Mouse (Mus musculus) C2C12 (cell line): ENCODE results near the gene Jak3. TPM values are rescaled to one million over a fixed set of nuclear protein-coding genes. Genes with fewer than 3 reads are reported as not detected.
A peak's percentile ranks its signal among the peaks of the same experiment; 100 is the strongest.

Experiments used
- H3K27me3 ChIP-seq: one replicate; pipeline ENCODE4 v1.6.1; 2011; ENCODE audit not compliant: control insufficient read depth, insufficient read depth, insufficient read length
- H3K36me3 ChIP-seq: one replicate; pipeline ENCODE4 v1.6.1; 2011; ENCODE audit not compliant: control insufficient read depth, insufficient read depth
- H3K4me3 ChIP-seq: one replicate; pipeline ENCODE4 v1.5.1; 2011; ENCODE audit warnings: mild to moderate bottlenecking, control low read depth; ENCODE audit not compliant: poor library complexity, insufficient read depth, severe bottlenecking
- H3K79me2 ChIP-seq: one replicate; pipeline ENCODE4 v1.6.1; 2011; ENCODE audit not compliant: control insufficient read depth, insufficient read depth
- H3K79me3 ChIP-seq: one replicate; pipeline ENCODE4 v1.6.1; 2011; ENCODE audit warnings: low read depth, control low read depth
- H3ac ChIP-seq: one replicate; pipeline ENCODE3; 2011; ENCODE audit warnings: low read depth; ENCODE audit not compliant: control insufficient read depth, insufficient read length
- CEBPB ChIP-seq: IDR thresholded peaks from one replicate; pipeline ENCODE4 v1.6.1; 2011; ENCODE audit warnings: low read depth, mild to moderate bottlenecking, control low read depth, moderate library complexity
- CTCF ChIP-seq: IDR thresholded peaks from one replicate; pipeline ENCODE4 v1.5.1; 2011; ENCODE audit not compliant: control insufficient read depth, insufficient read depth, insufficient read length
- FOSL1 ChIP-seq: IDR thresholded peaks from one replicate; pipeline ENCODE4 v1.8.0; 2011; ENCODE audit warnings: mild to moderate bottlenecking, low read length; ENCODE audit not compliant: poor library complexity, insufficient read depth, severe bottlenecking
- MAX ChIP-seq: IDR thresholded peaks from one replicate; pipeline ENCODE4 v1.6.1; 2011; ENCODE audit warnings: mild to moderate bottlenecking, control low read depth
- MYOD1 ChIP-seq: IDR thresholded peaks from one replicate; pipeline ENCODE4 v1.6.1; 2011; ENCODE audit warnings: low read depth; ENCODE audit not compliant: control insufficient read depth, insufficient read length
- MYOG ChIP-seq: IDR thresholded peaks from one replicate; pipeline ENCODE4 v1.6.1; 2011; ENCODE audit not compliant: control insufficient read depth, insufficient read length; ENCODE audit errors: extremely low read depth
- USF1 ChIP-seq: IDR thresholded peaks from one replicate; pipeline ENCODE4 v1.6.1; 2011; ENCODE audit warnings: low read depth, mild to moderate bottlenecking, control low read depth, moderate library complexity
- polyA plus RNA-seq: library from polyadenylated mRNA; unstranded; fragments of >200 nt; fragmentation: generic; extraction: Trizol; gene quantifications from one replicate; pipeline ENCODE4 v1.2.1, GENCODE M21; 2012; ENCODE audit warnings: missing spikeins

The Jak3 gene
- polyA plus RNA-seq, 1 experiment = 1.2 TPM

DNA sequence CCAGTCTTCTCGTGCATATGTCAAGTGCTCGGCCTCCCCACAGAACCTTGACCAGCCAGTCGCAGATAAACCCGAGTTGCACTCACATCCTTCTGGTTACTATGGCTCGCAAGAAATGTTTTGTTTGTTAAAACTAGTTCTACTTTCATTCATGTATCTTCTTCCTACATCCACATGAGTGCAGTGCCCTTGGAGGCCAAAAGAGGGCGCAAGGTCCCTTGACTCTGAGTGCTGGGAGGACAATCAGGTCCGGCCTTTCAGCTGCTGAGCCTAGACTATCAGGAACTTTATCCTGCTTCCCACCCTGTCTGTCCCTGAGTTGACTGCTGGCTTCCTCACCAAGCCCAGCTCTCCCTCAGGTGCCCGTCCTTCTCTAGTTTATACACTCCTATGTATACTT lies 31.8 kb downstream of the Jak3 start:
- TF ChIP-seq FOSL1 = no peak
- peak; percentile 27 for TF ChIP-seq CTCF
- Histone ChIP-seq H3K4me3 (no peak overlapping the region), H3ac (no peak overlapping the region), H3K79me3 (no peaks in the 10 kb centered on the region), H3K36me3 (no peaks in the 10 kb centered on the region), H3K27me3 (peaks cover 27% of the 10 kb centered on the region), H3K79me2 (no peaks in the 10 kb centered on the region)

DNA sequence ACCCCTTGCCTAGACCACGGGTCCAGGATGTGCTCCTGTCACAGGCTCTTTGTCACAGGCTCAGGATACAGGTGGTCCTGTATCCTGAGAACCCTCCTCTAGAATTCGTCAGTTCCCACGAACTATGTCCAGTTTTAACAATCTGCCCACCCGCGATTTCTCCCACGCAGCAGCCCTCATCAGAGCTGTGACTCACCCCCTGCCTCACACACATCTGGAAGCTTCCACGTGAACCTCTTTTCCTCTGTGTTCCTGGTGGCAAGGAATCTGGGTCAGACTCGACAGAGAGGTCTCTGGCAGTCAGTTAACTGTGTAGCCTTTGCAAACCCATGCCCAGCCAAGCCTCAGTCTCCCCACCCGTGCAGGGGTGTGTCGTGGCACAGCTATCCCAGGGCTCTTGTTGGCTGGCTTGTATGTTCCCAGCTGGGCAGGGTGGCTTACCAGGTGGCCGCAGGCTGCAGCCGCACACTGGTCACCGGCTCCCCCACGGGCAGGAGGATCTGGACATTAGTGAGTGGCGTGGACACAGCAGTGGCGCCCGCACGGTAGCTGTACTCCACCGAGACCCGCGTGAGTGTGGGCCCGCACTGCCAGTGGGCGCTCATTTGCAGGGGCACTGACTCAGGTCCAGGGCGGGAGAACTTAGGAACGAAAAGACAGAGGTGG lies 33.2 kb downstream of the Jak3 start:
- no peak overlapping the region for H3ac ChIP-seq
- peaks cover 30% of the 10 kb centered on the region for H3K27me3 ChIP-seq
- TF ChIP-seq USF1 = no peak
- no peak for TF ChIP-seq CTCF
- TF ChIP-seq MYOG = no peak
- TF ChIP-seq MAX = no peak
- TF ChIP-seq MYOD1 = no peak
- TF ChIP-seq FOSL1 = no peak
- no peaks in the 10 kb centered on the region for H3K79me3 ChIP-seq
- no peak overlapping the region for H3K4me3 ChIP-seq
- H3K36me3 ChIP-seq = no peaks in the 10 kb centered on the region
- no peaks in the 10 kb centered on the region for H3K79me2 ChIP-seq

DNA sequence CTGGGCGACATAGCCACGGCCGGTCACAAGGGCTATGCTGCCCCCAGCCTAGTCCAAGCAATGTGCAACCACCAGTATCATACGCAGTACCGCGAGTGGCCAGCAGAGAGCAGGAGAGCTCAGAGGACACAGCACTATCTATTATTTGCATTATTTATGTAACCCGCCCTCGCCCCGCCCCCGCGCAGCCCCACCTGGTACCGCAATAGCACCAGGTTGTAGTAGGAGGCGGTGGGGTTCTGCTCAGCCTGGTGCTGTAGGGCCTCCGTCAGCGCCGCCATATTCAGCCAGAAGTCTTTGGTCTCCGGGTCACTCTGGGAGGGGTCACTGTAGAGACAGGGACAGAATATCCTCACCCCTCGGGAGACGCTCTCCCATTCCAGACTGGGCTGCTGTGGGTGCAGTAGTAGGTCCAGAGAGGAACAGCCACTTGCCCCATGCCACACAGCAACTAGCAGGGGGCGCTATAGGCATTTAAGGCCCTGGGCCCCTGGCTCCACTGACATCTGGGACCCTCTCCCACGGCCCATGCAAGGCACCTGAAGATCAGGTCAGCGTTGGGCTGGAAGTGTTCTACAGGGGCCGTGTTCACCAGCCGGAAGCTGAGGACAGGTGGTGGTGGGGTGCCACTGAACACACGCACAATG lies 33.8 kb downstream of the Jak3 start:
- TF ChIP-seq CTCF (peak; percentile 29), CEBPB (no peak), MAX (no peak), FOSL1 (no peak), MYOD1 (no peak), USF1 (no peak)
- H3K4me3 ChIP-seq = no peak overlapping the region

DNA sequence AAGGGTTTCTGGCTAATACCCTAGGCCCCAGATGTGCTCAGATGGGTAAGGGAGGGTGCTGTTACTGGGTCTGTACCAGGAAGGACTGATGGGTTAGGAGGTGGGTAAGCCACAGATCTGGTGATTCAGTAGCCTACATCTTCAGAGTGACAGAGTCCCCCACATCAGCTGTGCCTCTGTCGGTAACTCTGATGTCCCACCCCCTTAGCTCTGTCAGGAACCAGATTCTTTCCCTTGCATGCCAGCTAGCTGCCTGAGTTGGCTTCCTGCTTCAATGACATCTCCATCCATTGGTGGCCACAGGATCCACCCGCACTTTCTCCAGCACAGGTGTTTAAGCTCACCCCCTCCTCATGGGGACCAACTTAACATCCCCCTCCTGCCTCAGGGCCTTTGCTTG lies 35.5 kb downstream of the Jak3 start:
- Histone ChIP-seq H3K79me3 (no peaks in the 10 kb centered on the region), H3K79me2 (no peaks in the 10 kb centered on the region), H3ac (no peak overlapping the region), H3K27me3 (peaks cover 45% of the 10 kb centered on the region), H3K4me3 (no peak overlapping the region), H3K36me3 (no peaks in the 10 kb centered on the region)
- no peak for TF ChIP-seq USF1
- no peak for TF ChIP-seq MYOD1
- no peak for TF ChIP-seq MAX
- no peak for TF ChIP-seq MYOG
- no peak for TF ChIP-seq CTCF
- no peak for TF ChIP-seq CEBPB
- no peak for TF ChIP-seq FOSL1

More for the DNA sequence above, 33.8 kb downstream of the Jak3 start:
- peaks cover 37% of the 10 kb centered on the region for H3K27me3 ChIP-seq
- H3K36me3 ChIP-seq = no peaks in the 10 kb centered on the region
- no peaks in the 10 kb centered on the region for H3K79me3 ChIP-seq
- no peak overlapping the region for H3ac ChIP-seq
- no peaks in the 10 kb centered on the region for H3K79me2 ChIP-seq

DNA sequence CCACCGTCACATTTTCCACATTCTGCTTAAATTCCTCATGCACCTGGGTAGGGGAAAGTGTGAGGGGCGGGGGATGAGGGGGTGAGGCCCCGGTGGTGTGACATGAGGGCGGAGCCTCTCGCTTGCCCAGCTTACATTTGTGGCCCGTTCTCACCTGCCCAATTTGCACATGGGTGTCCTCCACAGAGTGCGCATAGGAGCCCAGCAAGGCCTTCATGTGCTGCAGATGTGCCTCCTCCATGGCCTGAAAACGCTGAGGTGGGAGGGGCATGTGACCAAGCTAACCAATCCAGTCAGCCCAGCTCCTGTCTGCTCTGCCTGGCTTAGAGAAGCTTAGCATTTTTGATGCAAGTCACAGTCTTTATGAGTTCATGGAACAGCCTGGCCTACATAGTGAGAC lies 39.4 kb downstream of the Jak3 start:
- TF ChIP-seq USF1 = peak; percentile 3
- TF ChIP-seq MYOG = no peak
- peaks cover 65% of the 10 kb centered on the region for H3K27me3 ChIP-seq
- no peak overlapping the region for H3K4me3 ChIP-seq
- no peaks in the 10 kb centered on the region for H3K36me3 ChIP-seq
- no peak overlapping the region for H3ac ChIP-seq
- no peaks in the 10 kb centered on the region for H3K79me2 ChIP-seq
- H3K79me3 ChIP-seq = no peaks in the 10 kb centered on the region

GRCm38 (mm10) chr8:71716561-71717053 lies 40.5 kb downstream of the Jak3 start:
- Histone ChIP-seq H3K27me3 (peaks cover 69% of the 10 kb centered on the region), H3K79me3 (no peaks in the 10 kb centered on the region), H3ac (no peak overlapping the region), H3K79me2 (no peaks in the 10 kb centered on the region), H3K4me3 (no peak overlapping the region), H3K36me3 (no peaks in the 10 kb centered on the region)
- TF ChIP-seq MYOG (no peak), MAX (no peak), USF1 (no peak), CEBPB (no peak)
